Mouse (Mus musculus): Measurements from ENCODE around the gene Prok2.

- TF ChIP-seq CTCF (IDR thresholded peaks at IDR 0.05; ENCODE audit: borderline replicate concordance, control insufficient read depth, extremely low read depth, insufficient read depth, low read length, poor library complexity) (no peak), POLR2A (IDR thresholded peaks at IDR 0.05; ENCODE audit: control insufficient read depth, extremely low read depth, insufficient read depth, low read length, poor library complexity) (no peak)
Measured at GRCm38 (mm10) chr6:99665457-99666317, 60.5 kb downstream of the Prok2 start.

All from thymus, adult 2 months (tissue).